Mouse (Mus musculus) heart, adult 2 months (tissue): ENCODE data around the gene Rmdn2.

Source experiments
- CTCF ChIP-seq: fragments of 200-600 bp; IDR thresholded peaks from 2 replicates; pipeline ENCODE4 v1.8.1; 2022; ENCODE audit warnings: antibody characterized with exemption, mild to moderate bottlenecking, moderate library complexity
- POLR2A ChIP-seq: fragments of 200-500 bp; IDR thresholded peaks from 2 replicates; pipeline ENCODE4 v1.6.1; 2011; ENCODE audit warnings: mild to moderate bottlenecking, low read depth, low read length, control low read depth; ENCODE audit not compliant: insufficient read depth

DNA sequence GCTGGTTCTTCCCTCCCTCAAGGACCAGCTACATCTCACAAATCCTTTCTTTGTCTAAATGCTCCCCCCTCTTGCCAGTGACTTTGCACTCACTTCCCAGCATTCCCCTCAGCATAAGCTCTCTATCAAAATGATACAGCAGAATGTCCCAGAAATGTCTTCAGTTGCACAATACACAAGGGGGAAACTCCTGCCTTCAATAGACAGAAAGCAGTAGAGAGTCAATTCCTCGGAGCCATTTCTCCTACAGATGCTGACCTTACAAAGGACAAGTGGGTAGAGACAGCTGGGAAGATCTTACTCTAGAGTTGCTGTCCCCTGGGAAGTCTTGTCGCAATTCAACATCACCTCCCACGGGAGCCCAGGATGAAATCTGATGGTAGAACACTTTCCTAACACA lies 125.9 kb downstream of the Rmdn2 start:
- TF ChIP-seq POLR2A (no peak), CTCF (no peak)
